Mouse (Mus musculus) liver, postnatal 0 days (tissue): Measurements from ENCODE around the gene Snhg11. TPM values are rescaled to one million over a fixed set of nuclear protein-coding genes. Genes with fewer than 3 reads are reported as not detected.
"Not testable (repeated sequence)": the region's sequence is repeated elsewhere in the genome, so short reads cannot be mapped to it uniquely, and the experiment has no call there.

Source experiments
- ATAC-seq: fragments of 200-750 bp; cut with Nextera tagmentation; 2 replicates; pipeline ENCODE4 v1.8.0; 2017; ENCODE audit warnings: mild to moderate bottlenecking, moderate library complexity
- DNase-seq: peaks from one replicate; pipeline ENCODE4 v3.0.0-alpha.2; 2016
- H3K27ac ChIP-seq: fragments of 300-500 bp; sonication (generic); 2 replicates; pipeline ENCODE4 v1.5.1; 2014; ENCODE audit warnings: antibody characterized with exemption, moderate library complexity, mild to moderate bottlenecking, low read depth
- H3K27me3 ChIP-seq: fragments of 300-500 bp; sonication (generic); 2 replicates; pipeline ENCODE4 v1.6.1; 2014; ENCODE audit warnings: low read length, control low read depth, mixed read lengths; ENCODE audit not compliant: insufficient read depth
- H3K36me3 ChIP-seq: fragments of 300-500 bp; sonication (generic); replicated peaks from 2 replicates; pipeline ENCODE4 v1.6.1; 2014; ENCODE audit warnings: mild to moderate bottlenecking, control low read depth, low read length, moderate library complexity, mixed read lengths; ENCODE audit not compliant: insufficient read depth
- H3K4me1 ChIP-seq: fragments of 300-500 bp; sonication (generic); 2 replicates; pipeline ENCODE4 v1.6.1; 2014; ENCODE audit warnings: antibody characterized with exemption, mild to moderate bottlenecking, control low read depth; ENCODE audit not compliant: insufficient read depth
- H3K4me2 ChIP-seq: fragments of 300-500 bp; sonication (generic); 2 replicates; pipeline ENCODE4 v1.6.1; 2014; ENCODE audit warnings: low read depth, mild to moderate bottlenecking, low read length, moderate library complexity, mixed read lengths
- H3K4me3 ChIP-seq: fragments of 300-500 bp; sonication (generic); 2 replicates; pipeline ENCODE4 v1.5.1; 2014; ENCODE audit warnings: low read depth, low read length
- H3K9ac ChIP-seq: fragments of 300-500 bp; sonication (generic); replicated peaks from 2 replicates; pipeline ENCODE4 v1.6.1; 2014; ENCODE audit warnings: mild to moderate bottlenecking, moderate library complexity
- H3K9me3 ChIP-seq: fragments of 300-500 bp; sonication (generic); 2 replicates; pipeline ENCODE4 v1.6.1; 2016; ENCODE audit warnings: mild to moderate bottlenecking, control low read depth, low read length, mixed read lengths
- CTCF ChIP-seq: sonication (generic); IDR thresholded peaks from 2 replicates; pipeline ENCODE4 v1.5.1; 2016; ENCODE audit warnings: antibody characterized with exemption, low read depth
- EP300 ChIP-seq: IDR thresholded peaks from 2 replicates; pipeline ENCODE4 v1.6.1; 2016; ENCODE audit warnings: antibody characterized with exemption, low read depth, mild to moderate bottlenecking
- WGBS: fragments of 180-500 bp; shearing (Covaris S2); extraction: QIAGEN DNeasy Blood & Tissue Kit; methylation state at CpG from one replicate; pipeline ENCODE4 v1.1.7; 2014; ENCODE audit not compliant: insufficient replicate concordance; 5-methylcytosine and 5-hydroxymethylcytosine counted together
- polyA plus RNA-seq: library from polyadenylated mRNA; unstranded; fragments of >200 nt; fragmentation: Nextera tagmentation; extraction: Ambion mirVana; gene quantifications from 2 replicates; pipeline ENCODE4 v1.2.1, GENCODE M21; 2015

Snhg11 gene
- polyA plus RNA-seq, 1 experiment from 2014 or later: 0.28 TPM

- H3K27me3 ChIP-seq: no peaks in the 10 kb centered on the region
- WGBS: 72% methylated on average over 6 of the region's 6 CpGs
- no peaks in the 10 kb centered on the region for H3K9me3 ChIP-seq
- no peak overlapping the region for H3K9ac ChIP-seq
- ATAC-seq: no peak
- no peak overlapping the region for H3K27ac ChIP-seq
- H3K4me2 ChIP-seq: no peak overlapping the region
- no peak overlapping the region for H3K4me3 ChIP-seq
- no peaks in the 10 kb centered on the region for H3K36me3 ChIP-seq
- no peaks in the 10 kb centered on the region for H3K4me1 ChIP-seq
- DNase-seq: no peak
- TF ChIP-seq CTCF (no peak), EP300 (no peak)
These were observed 20.9 kb downstream of the Snhg11 start for GRCm38 (mm10) chr2:158396369-158396768.

- DNase-seq (peak; percentile 31), ATAC-seq (peak; percentile 86)
- H3K27me3 ChIP-seq, H3K36me3 ChIP-seq, H3K9me3 ChIP-seq, H3K4me1 ChIP-seq, H3K9ac ChIP-seq: not testable (repeated sequence)
- H3K27ac ChIP-seq: 0 out of 2 replicates have a peak overlapping the region, but pooled peaks have one; percentile 18
- WGBS: 62% methylated on average over 13 of the region's 13 CpGs
- H3K4me2 ChIP-seq: peak overlapping the region; percentile 42
- peak overlapping the region; percentile 11; the same call in 1 of the 2 replicates for H3K4me3 ChIP-seq
These were observed 21.7 kb downstream of the Snhg11 start for GRCm38 (mm10) chr2:158397140-158397539.

- WGBS: 74% methylated on average over 7 of the region's 7 CpGs
- Histone ChIP-seq H3K9me3 (no peaks in the 10 kb centered on the region), H3K27ac (no peak overlapping the region), H3K27me3 (no peaks in the 10 kb centered on the region), H3K9ac (no peak overlapping the region), H3K4me2 (no peak overlapping the region), H3K4me3 (no peak overlapping the region), H3K4me1 (no peaks in the 10 kb centered on the region), H3K36me3 (no peaks in the 10 kb centered on the region)
- DNase-seq: no peak
- TF ChIP-seq CTCF: no peak
- TF ChIP-seq EP300: no peak
- ATAC-seq: no peak
These were observed 27.5 kb downstream of the Snhg11 start for GRCm38 (mm10) chr2:158402915-158403314.

- H3K4me3 ChIP-seq: peak overlapping the region; percentile 96
- peak; percentile 32 for ATAC-seq
- no peaks in the 10 kb centered on the region for H3K36me3 ChIP-seq
- no peak overlapping the region for H3K27ac ChIP-seq
- no peak overlapping the region for H3K9ac ChIP-seq
- no peak for DNase-seq
- peak overlapping the region; percentile 65 for H3K4me2 ChIP-seq
- H3K9me3 ChIP-seq: no peaks in the 10 kb centered on the region
- 28% methylated on average over 14 of the region's 14 CpGs for WGBS
- TF ChIP-seq CTCF: no peak
- no peak for TF ChIP-seq EP300
- no peaks in the 10 kb centered on the region for H3K27me3 ChIP-seq
- H3K4me1 ChIP-seq: peaks cover 27% of the 10 kb centered on the region
These were observed 33.7 kb downstream of the Snhg11 start for GRCm38 (mm10) chr2:158408997-158409594.

GRCm38 (mm10) chr2:158409595-158410021 is 34.2 kb downstream of the Snhg11 start, which contains the start of gene Ralgapb:
Ralgapb (plus strand) TSS chr2:158409848.
- H3K4me1 ChIP-seq: peaks cover 27% of the 10 kb centered on the region
- H3K9ac ChIP-seq: peak within 1 kb of the TSS; percentile 94
- peak within 1 kb of the TSS; percentile 96 for H3K4me3 ChIP-seq
- H3K4me2 ChIP-seq: peak within 1 kb of the TSS; percentile 96
- peak; percentile 98 for DNase-seq
- peak; percentile 87 for ATAC-seq
- 2% methylated on average over 46 of the region's 46 CpGs for WGBS
- no peaks in the 10 kb centered on the region for H3K36me3 ChIP-seq
- H3K27ac ChIP-seq: peak within 1 kb of the TSS; percentile 93
- peak; percentile 88 for TF ChIP-seq CTCF
- peak; percentile 62; the same call in 1 of the 2 replicates for TF ChIP-seq EP300
- no peaks in the 10 kb centered on the region for H3K27me3 ChIP-seq
- H3K9me3 ChIP-seq: no peaks in the 10 kb centered on the region

GRCm38 (mm10) chr2:158410022-158411014 is 34.9 kb downstream of the Snhg11 start:
- Histone ChIP-seq H3K9ac (peak overlapping the region; percentile 94), H3K4me2 (peak overlapping the region; percentile 96), H3K27ac (peak overlapping the region; percentile 93), H3K27me3 (no peaks in the 10 kb centered on the region), H3K4me3 (peak overlapping the region; percentile 96), H3K4me1 (peaks cover 27% of the 10 kb centered on the region), H3K36me3 (no peaks in the 10 kb centered on the region), H3K9me3 (no peaks in the 10 kb centered on the region)
- ATAC-seq: peak; percentile 79
- DNase-seq: peak; percentile 65
- TF ChIP-seq EP300 (no peak), CTCF (no peak; the same call in 1 of the 2 replicates)
- 3% methylated on average over 43 of the region's 67 CpGs for WGBS
